Comparison of ENCODE assay signal across 9 mouse cellular contexts in the genomic region with DNA sequence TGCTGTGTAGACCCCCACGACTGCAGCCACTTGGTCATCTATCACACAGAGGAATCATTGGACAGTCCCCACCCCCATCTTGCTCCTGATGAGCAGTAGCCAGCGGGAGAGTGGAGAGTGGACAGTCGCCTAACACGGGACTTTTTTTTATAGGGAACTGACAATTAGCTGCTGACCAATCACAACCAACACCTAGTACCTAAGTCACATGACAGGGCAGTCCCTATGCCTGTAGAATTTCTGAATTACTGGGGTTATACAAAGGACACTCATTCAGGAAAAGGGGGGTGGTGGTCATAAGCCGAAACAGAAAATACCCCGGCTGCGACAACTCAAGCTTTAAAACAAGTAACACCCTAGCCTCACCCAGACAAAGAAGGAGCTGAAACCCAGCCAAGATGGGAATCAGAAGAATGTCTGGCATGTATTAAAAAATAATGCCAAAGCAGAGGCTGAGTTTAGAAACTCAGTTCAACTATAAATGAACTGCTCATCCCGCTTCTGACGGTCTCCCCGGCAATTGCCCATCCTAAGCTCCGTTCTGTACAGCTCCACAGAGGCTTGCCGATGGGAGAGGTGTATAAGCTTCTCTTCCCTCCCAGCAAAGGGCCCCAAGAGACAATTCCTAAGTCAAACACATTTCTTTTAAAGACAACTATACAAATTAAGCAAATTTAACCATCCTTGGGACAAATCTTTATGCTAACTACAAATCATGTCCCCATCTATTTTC.
DNase-seq lines count a peak whose midpoint lies in the region; ATAC-seq and TF ChIP-seq lines count a peak whose summit lies in the region.
"Had no signal": no experiment of that assay in that cellular context is flagged by ENCODE, and none has a peak within 500 bp of the region (broad histone marks: within the 10 kb centered on the region; RNA-seq: fewer than 3 reads in every experiment).

No protein-coding gene starts in this region.

- 67% methylated on average over 12 of the region's 12 CpGs for WGBS in neural tube, embryonic 11.5 days
- 43% methylated on average over 12 of the region's 12 CpGs for WGBS in forebrain, embryonic 12.5 days
- 67% methylated on average over 12 of the region's 12 CpGs for WGBS in hindbrain, embryonic 13.5 days
- WGBS in liver, postnatal 0 days (ENCODE audit: insufficient replicate concordance): 47% methylated on average over 12 of the region's 12 CpGs
- 57% methylated on average over 12 of the region's 12 CpGs for WGBS in neural tube, embryonic 13.5 days

- ATAC-seq in neural tube, embryonic 11.5 days (ENCODE audit: insufficient read depth, low FRiP score, low TSS enrichment): peak; percentile 31; the same call in 1 of the 2 replicates
- peak; percentile 60 for ATAC-seq in forebrain, embryonic 12.5 days (ENCODE audit: low FRiP score)
- peak; percentile 49; the same call in 1 of the 2 replicates for ATAC-seq in hindbrain, embryonic 13.5 days (ENCODE audit: low FRiP score)
- ATAC-seq in liver, postnatal 0 days: 0 out of 2 replicates have a peak, but pooled peaks have one; percentile 23
- ATAC-seq in neural tube, embryonic 13.5 days (ENCODE audit: low read depth): peak; percentile 43; the same call in 1 of the 2 replicates

- H3K4me3 ChIP-seq in neural tube, embryonic 11.5 days (ENCODE audit: low read depth, low read length): no peak overlapping the region
- H3K4me3 ChIP-seq in forebrain, embryonic 12.5 days (replicated peaks): peak overlapping the region; percentile 21
- H3K4me3 ChIP-seq in hindbrain, embryonic 13.5 days: peak overlapping the region; percentile 14; the same call in 1 of the 2 replicates
- H3K4me3 ChIP-seq in liver, postnatal 0 days (ENCODE audit: low read depth, low read length): peak overlapping the region; percentile 38
- H3K4me3 ChIP-seq in neural tube, embryonic 13.5 days: peak overlapping the region; percentile 12
- H3K4me3 ChIP-seq: liver, embryonic 13.5 days had no signal

- no peaks in the 10 kb centered on the region for H3K36me3 ChIP-seq in neural tube, embryonic 11.5 days (ENCODE audit: control insufficient read depth, insufficient read depth, low read length)
- no peaks in the 10 kb centered on the region for H3K36me3 ChIP-seq in forebrain, embryonic 12.5 days (replicated peaks)
- H3K36me3 ChIP-seq in hindbrain, embryonic 13.5 days: no peaks in the 10 kb centered on the region
- H3K36me3 ChIP-seq in liver, postnatal 0 days (replicated peaks; ENCODE audit: insufficient read depth, low read length): no peaks in the 10 kb centered on the region
- no peaks in the 10 kb centered on the region for H3K36me3 ChIP-seq in neural tube, embryonic 13.5 days
- H3K36me3 ChIP-seq: liver, embryonic 13.5 days had no signal

- no peak overlapping the region for H3K9ac ChIP-seq in neural tube, embryonic 11.5 days (ENCODE audit: low read length)
- H3K9ac ChIP-seq in forebrain, embryonic 12.5 days: no peak overlapping the region
- H3K9ac ChIP-seq in hindbrain, embryonic 13.5 days: no peak overlapping the region
- no peak overlapping the region for H3K9ac ChIP-seq in liver, postnatal 0 days (replicated peaks)
- H3K9ac ChIP-seq in neural tube, embryonic 13.5 days: no peak overlapping the region
- H3K9ac ChIP-seq: liver, embryonic 13.5 days had no signal

- H3K4me1 ChIP-seq in neural tube, embryonic 11.5 days (ENCODE audit: control insufficient read depth, insufficient read depth, low read length): no peaks in the 10 kb centered on the region
- no peaks in the 10 kb centered on the region for H3K4me1 ChIP-seq in forebrain, embryonic 12.5 days
- no peaks in the 10 kb centered on the region for H3K4me1 ChIP-seq in hindbrain, embryonic 13.5 days (replicated peaks)
- no peaks in the 10 kb centered on the region for H3K4me1 ChIP-seq in liver, postnatal 0 days (ENCODE audit: insufficient read depth)
- no peaks in the 10 kb centered on the region for H3K4me1 ChIP-seq in neural tube, embryonic 13.5 days (replicated peaks)
- H3K4me1 ChIP-seq: liver, embryonic 13.5 days had no signal

- DNase-seq in neural tube, embryonic 11.5 days (ENCODE audit: low spot score): no peak
- DNase-seq in neural tube, embryonic 10.5 days (ENCODE audit: extremely low spot score, low spot score): no peak
- peak; percentile 45 to 58 for DNase-seq in adrenal gland, postnatal 36 days
- peak; percentile 13 for DNase-seq in liver, postnatal 0 days
- DNase-seq in frontal cortex, adult 2 months (ENCODE audit: extremely low spot score in 1 of 2, low spot score in 1 of 2): no peak
- DNase-seq: liver, embryonic 13.5 days had no signal

- no peak overlapping the region for H3K27ac ChIP-seq in neural tube, embryonic 11.5 days (ENCODE audit: low read depth, low read length)
- no peak overlapping the region for H3K27ac ChIP-seq in forebrain, embryonic 12.5 days
- H3K27ac ChIP-seq in hindbrain, embryonic 13.5 days: no peak overlapping the region
- no peak overlapping the region for H3K27ac ChIP-seq in liver, postnatal 0 days (ENCODE audit: low read depth)
- no peak overlapping the region for H3K27ac ChIP-seq in neural tube, embryonic 13.5 days (replicated peaks)
- H3K27ac ChIP-seq: liver, embryonic 13.5 days had no signal

- no peak overlapping the region for H3K4me2 ChIP-seq in neural tube, embryonic 11.5 days (ENCODE audit: low read depth)
- H3K4me2 ChIP-seq in forebrain, embryonic 12.5 days: peak overlapping the region; percentile 44
- H3K4me2 ChIP-seq in hindbrain, embryonic 13.5 days: peak overlapping the region; percentile 29
- H3K4me2 ChIP-seq in liver, postnatal 0 days (ENCODE audit: low read depth, low read length): peak overlapping the region; percentile 52
- H3K4me2 ChIP-seq in neural tube, embryonic 13.5 days: peak overlapping the region; percentile 39
- H3K4me2 ChIP-seq: liver, embryonic 13.5 days had no signal

- no peaks in the 10 kb centered on the region for H3K27me3 ChIP-seq in neural tube, embryonic 11.5 days (ENCODE audit: control insufficient read depth, insufficient read depth, low read length)
- H3K27me3 ChIP-seq in forebrain, embryonic 12.5 days: no peaks in the 10 kb centered on the region
- no peaks in the 10 kb centered on the region for H3K27me3 ChIP-seq in hindbrain, embryonic 13.5 days
- H3K27me3 ChIP-seq in liver, postnatal 0 days (ENCODE audit: insufficient read depth, low read length): no peaks in the 10 kb centered on the region
- H3K27me3 ChIP-seq in neural tube, embryonic 13.5 days: no peaks in the 10 kb centered on the region
- H3K27me3 ChIP-seq: liver, embryonic 13.5 days had no signal

- TF ChIP-seq CTCF in liver, postnatal 0 days (IDR thresholded peaks at IDR 0.05; ENCODE audit: low read depth): no peak

- H3K9me3 ChIP-seq in neural tube, embryonic 11.5 days (ENCODE audit: control insufficient read depth, low read length): no peaks in the 10 kb centered on the region
- H3K9me3 ChIP-seq in forebrain, embryonic 12.5 days: no peaks in the 10 kb centered on the region
- H3K9me3 ChIP-seq in hindbrain, embryonic 13.5 days: no peaks in the 10 kb centered on the region
- no peaks in the 10 kb centered on the region for H3K9me3 ChIP-seq in liver, postnatal 0 days (ENCODE audit: low read length)
- H3K9me3 ChIP-seq in neural tube, embryonic 13.5 days: no peaks in the 10 kb centered on the region
- H3K9me3 ChIP-seq: liver, embryonic 13.5 days had no signal

- no peak for TF ChIP-seq EP300 in liver, postnatal 0 days (IDR thresholded peaks at IDR 0.05; ENCODE audit: low read depth)

Comparison
In these comparisons a context has a peak if more than half of its experiments do, and no peak if none do; other contexts are left out.
1. DNase-seq: peak in adrenal gland, postnatal 36 days (2 of 2) and liver, postnatal 0 days (single experiment); none in neural tube, embryonic 11.5 days (single experiment), neural tube, embryonic 10.5 days (single experiment) and frontal cortex, adult 2 months (0 of 2).
2. Peak in every context shown above with its lines, with median percentiles within 50 percentile points of each other: ATAC-seq.